Mouse (Mus musculus) embryonic facial prominence, embryonic 14.5 days (tissue): ENCODE results near the gene Zfyve28. TPM values are rescaled to one million over a fixed set of nuclear protein-coding genes. Genes with fewer than 3 reads are reported as not detected.
A peak's percentile ranks its signal among the peaks of the same experiment; 100 is the strongest.

Source experiments
- ATAC-seq: fragments of 200-750 bp; cut with Nextera tagmentation; 2 replicates; pipeline ENCODE4 v1.8.0; 2017; ENCODE audit warnings: low read depth, moderate number of reproducible peaks, moderate TSS enrichment
- DNase-seq: peaks from one replicate; pipeline ENCODE4 v3.0.0-alpha.2; 2015; ENCODE audit warnings: low spot score
- H3K27ac ChIP-seq: fragments of 300-500 bp; sonication (generic); replicated peaks from 2 replicates; pipeline ENCODE4 v1.5.1; 2014; ENCODE audit warnings: low read depth, mild to moderate bottlenecking, low read length, moderate library complexity
- H3K27me3 ChIP-seq: fragments of 300-500 bp; sonication (generic); replicated peaks from 2 replicates; pipeline ENCODE4 v1.6.1; 2014; ENCODE audit warnings: low read length; ENCODE audit not compliant: control insufficient read depth, insufficient read depth
- H3K36me3 ChIP-seq: fragments of 300-500 bp; sonication (generic); 2 replicates; pipeline ENCODE4 v1.6.1; 2014; ENCODE audit warnings: low read length, mixed read lengths; ENCODE audit not compliant: control insufficient read depth, insufficient read depth
- H3K4me1 ChIP-seq: fragments of 300-500 bp; sonication (generic); 2 replicates; pipeline ENCODE4 v1.6.1; 2014; ENCODE audit warnings: antibody characterized with exemption, low read length; ENCODE audit not compliant: control insufficient read depth, insufficient read depth
- H3K4me2 ChIP-seq: fragments of 300-500 bp; sonication (generic); 2 replicates; pipeline ENCODE4 v1.6.1; 2014; ENCODE audit warnings: low read depth, mild to moderate bottlenecking, low read length, moderate library complexity, mixed read lengths
- H3K4me3 ChIP-seq: fragments of 300-500 bp; sonication (generic); 2 replicates; pipeline ENCODE4 v1.5.1; 2014; ENCODE audit warnings: low read depth, mild to moderate bottlenecking, low read length
- H3K9ac ChIP-seq: fragments of 300-500 bp; sonication (generic); 2 replicates; pipeline ENCODE4 v1.6.1; 2014; ENCODE audit warnings: low read depth, mild to moderate bottlenecking, low read length, moderate library complexity, mixed read lengths
- H3K9me3 ChIP-seq: fragments of 300-500 bp; sonication (generic); 2 replicates; pipeline ENCODE4 v1.6.1; 2016; ENCODE audit warnings: low read length; ENCODE audit not compliant: control insufficient read depth
- WGBS: fragments of 180-500 bp; shearing (Covaris S2); extraction: QIAGEN DNeasy Blood & Tissue Kit; methylation state at CpG from one replicate; pipeline ENCODE4 v1.1.7; 2014; 5-methylcytosine and 5-hydroxymethylcytosine counted together
- polyA plus RNA-seq: library from polyadenylated mRNA; unstranded; fragments of >200 nt; fragmentation: Nextera tagmentation; extraction: Ambion mirVana; gene quantifications from 2 replicates; pipeline ENCODE4 v1.2.1, GENCODE M21; 2014

Zfyve28 gene
- polyA plus RNA-seq, 1 experiment from 2014 or later = 1.7 TPM

DNA sequence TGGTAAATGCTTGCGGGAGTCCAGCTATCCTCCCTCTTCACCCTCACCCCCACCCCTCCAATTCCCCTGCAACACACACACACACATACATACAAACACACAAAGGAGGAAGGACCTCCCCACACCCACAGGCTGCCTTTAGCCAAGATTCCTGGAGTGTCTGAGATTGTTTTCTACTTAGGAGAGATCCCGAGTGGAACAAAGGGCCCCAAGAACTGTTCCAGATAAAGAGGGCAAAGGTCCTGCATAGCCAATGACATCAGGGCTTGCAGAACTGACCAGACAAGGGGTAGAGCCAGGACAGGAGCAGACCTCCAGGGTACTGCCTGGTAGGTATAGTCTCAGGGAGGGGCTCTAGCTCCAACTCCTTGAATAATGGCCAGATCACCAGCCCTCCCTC lies 6.4 kb upstream of the Zfyve28 start:
- no peak overlapping the region for H3K9ac ChIP-seq
- H3K4me2 ChIP-seq = no peak overlapping the region
- no peaks in the 10 kb centered on the region for H3K9me3 ChIP-seq
- no peak overlapping the region for H3K27ac ChIP-seq
- H3K4me3 ChIP-seq = no peak overlapping the region
- no peak for ATAC-seq
- 43% methylated on average over 2 of the region's 2 CpGs for WGBS
- DNase-seq = no peak
- H3K27me3 ChIP-seq = peaks cover 1% of the 10 kb centered on the region; the same call in 1 of the 2 replicates
- H3K4me1 ChIP-seq = no peaks in the 10 kb centered on the region
- no peaks in the 10 kb centered on the region for H3K36me3 ChIP-seq

DNA sequence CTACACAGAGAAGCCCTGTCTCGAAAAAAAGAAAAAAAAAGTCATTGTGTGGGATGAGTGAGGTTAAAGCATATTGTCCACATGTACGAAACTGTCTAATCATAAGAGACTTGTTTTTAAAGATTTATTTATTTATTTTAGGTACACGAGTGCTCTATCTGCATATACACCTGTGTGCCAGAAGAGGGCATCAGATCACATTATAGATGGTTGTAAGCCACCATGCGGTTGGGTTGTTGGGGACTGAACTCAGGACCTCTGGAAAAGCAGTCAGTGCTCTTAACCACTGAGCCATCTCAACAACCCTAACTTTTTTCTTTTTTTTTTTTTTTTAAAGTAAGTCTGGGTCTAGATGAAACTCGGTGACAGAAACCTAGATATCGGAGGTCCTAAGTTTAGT lies 5.1 kb upstream of the Zfyve28 start:
- no peak overlapping the region for H3K4me3 ChIP-seq
- H3K36me3 ChIP-seq = no peaks in the 10 kb centered on the region
- no peaks in the 10 kb centered on the region for H3K9me3 ChIP-seq
- peaks cover 13% of the 10 kb centered on the region for H3K27me3 ChIP-seq
- no peak overlapping the region for H3K4me2 ChIP-seq
- H3K9ac ChIP-seq = no peak overlapping the region
- 72% methylated on average over 6 of the region's 6 CpGs for WGBS
- H3K4me1 ChIP-seq = no peaks in the 10 kb centered on the region
- H3K27ac ChIP-seq = no peak overlapping the region
- ATAC-seq (no peak), DNase-seq (no peak)

DNA sequence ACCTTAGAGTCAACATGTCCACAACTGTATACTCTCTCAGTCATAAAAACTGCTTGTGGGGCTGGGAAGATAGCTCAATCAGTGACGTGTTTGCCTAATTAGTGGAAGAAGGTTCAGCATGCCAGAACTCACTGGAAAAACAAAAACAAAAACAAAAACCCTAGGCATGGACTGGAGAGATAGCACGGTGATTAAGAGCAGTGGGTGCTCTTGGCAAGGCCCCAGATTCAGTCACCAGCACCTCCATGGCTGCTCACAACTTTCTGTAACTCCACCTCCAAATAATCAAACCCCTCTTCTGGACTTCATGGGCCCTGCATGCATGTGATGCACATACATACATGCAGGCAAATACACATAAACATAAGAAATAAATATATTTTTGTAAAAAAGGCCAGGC lies 1.0 kb upstream of the Zfyve28 start:
- Histone ChIP-seq H3K27me3 (peaks cover 51% of the 10 kb centered on the region), H3K9ac (no peak overlapping the region), H3K4me1 (peaks cover 18% of the 10 kb centered on the region), H3K27ac (no peak overlapping the region), H3K4me2 (no peak overlapping the region), H3K9me3 (no peaks in the 10 kb centered on the region), H3K4me3 (no peak overlapping the region), H3K36me3 (no peaks in the 10 kb centered on the region)
- 58% methylated on average over 2 of the region's 2 CpGs for WGBS
- ATAC-seq (no peak), DNase-seq (no peak)

DNA sequence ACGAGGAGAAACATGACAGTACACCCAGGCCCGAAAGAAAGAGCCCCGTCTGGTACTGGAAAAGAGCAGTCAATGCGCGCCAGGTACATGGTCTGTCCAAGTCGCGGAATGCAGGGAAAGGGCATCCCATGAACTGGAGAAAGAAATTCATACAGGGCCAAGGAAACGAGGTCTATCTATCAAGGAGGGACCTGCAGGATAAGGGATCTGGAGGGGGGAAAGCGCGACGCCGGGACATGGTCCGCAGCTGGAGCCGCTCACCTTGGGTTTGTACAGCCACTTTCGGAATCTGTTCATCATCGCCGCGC lies 457 bp downstream of the Zfyve28 start:
- WGBS = 2% methylated on average over 17 of the region's 18 CpGs
- Histone ChIP-seq H3K4me2 (peak overlapping the region; percentile 99), H3K9me3 (no peaks in the 10 kb centered on the region), H3K4me1 (peaks cover 18% of the 10 kb centered on the region), H3K9ac (peak overlapping the region; percentile 52), H3K36me3 (no peaks in the 10 kb centered on the region), H3K27me3 (peaks cover 52% of the 10 kb centered on the region), H3K27ac (no peak overlapping the region), H3K4me3 (peak overlapping the region; percentile 64)
- no peak for DNase-seq
- ATAC-seq = no peak

- Histone ChIP-seq H3K9me3 (no peaks in the 10 kb centered on the region), H3K4me3 (peak overlapping the region; percentile 64), H3K4me2 (peak overlapping the region; percentile 99), H3K9ac (no peak overlapping the region), H3K27me3 (peaks cover 52% of the 10 kb centered on the region), H3K27ac (no peak overlapping the region), H3K36me3 (no peaks in the 10 kb centered on the region), H3K4me1 (peaks cover 18% of the 10 kb centered on the region)
- DNase-seq (no peak), ATAC-seq (no peak)
- WGBS = 2% methylated on average over 54 of the region's 54 CpGs
Observed at GRCm38 (mm10) chr5:34287001-34287837, 1.0 kb downstream of the Zfyve28 start.

DNA sequence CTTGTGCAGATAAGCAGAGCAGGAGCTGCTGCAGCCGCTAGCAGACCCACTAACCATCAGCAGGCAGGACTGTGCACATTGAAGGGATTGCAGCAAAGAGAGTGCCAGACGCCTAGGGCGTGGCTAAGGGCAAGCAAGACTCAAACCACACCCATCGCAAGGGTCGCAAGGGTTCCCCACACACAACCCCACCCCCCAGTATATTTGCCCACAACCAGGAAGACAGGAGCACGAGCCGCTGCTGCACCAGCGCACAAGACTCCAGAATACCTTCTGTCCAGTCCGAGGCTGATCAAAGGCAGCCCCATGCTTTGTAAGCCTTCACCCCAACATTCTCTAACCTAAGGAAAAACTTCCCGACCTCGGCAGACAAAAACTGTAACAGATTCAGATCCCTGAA lies 1.7 kb downstream of the Zfyve28 start:
- DNase-seq = no peak
- peak overlapping the region; percentile 64 for H3K4me3 ChIP-seq
- WGBS = 1% methylated on average over 10 of the region's 11 CpGs

GRCm38 (mm10) chr5:34285285-34285684 lies 3.0 kb downstream of the Zfyve28 start:
- Histone ChIP-seq H3K4me3 (no peak overlapping the region), H3K27ac (no peak overlapping the region), H3K4me2 (no peak overlapping the region), H3K27me3 (peaks cover 52% of the 10 kb centered on the region), H3K9me3 (no peaks in the 10 kb centered on the region), H3K36me3 (no peaks in the 10 kb centered on the region), H3K4me1 (peaks cover 18% of the 10 kb centered on the region), H3K9ac (no peak overlapping the region)
- DNase-seq = no peak
- no peak for ATAC-seq
- WGBS = 83% methylated on average over 2 of the region's 2 CpGs

More for the DNA sequence above, 1.7 kb downstream of the Zfyve28 start:
- peaks cover 18% of the 10 kb centered on the region for H3K4me1 ChIP-seq
- H3K9me3 ChIP-seq = no peaks in the 10 kb centered on the region
- peak overlapping the region; percentile 99 for H3K4me2 ChIP-seq
- peaks cover 52% of the 10 kb centered on the region for H3K27me3 ChIP-seq
- no peak overlapping the region for H3K9ac ChIP-seq
- no peak for ATAC-seq
- no peak overlapping the region for H3K27ac ChIP-seq
- no peaks in the 10 kb centered on the region for H3K36me3 ChIP-seq

- no peaks in the 10 kb centered on the region for H3K9me3 ChIP-seq
- no peak overlapping the region for H3K4me2 ChIP-seq
- H3K9ac ChIP-seq = no peak overlapping the region
- H3K4me1 ChIP-seq = peaks cover 18% of the 10 kb centered on the region
- peaks cover 46% of the 10 kb centered on the region for H3K27me3 ChIP-seq
- no peak overlapping the region for H3K4me3 ChIP-seq
- no peak for DNase-seq
- H3K36me3 ChIP-seq = no peaks in the 10 kb centered on the region
- no peak for ATAC-seq
- WGBS = 32% methylated on average over 3 of the region's 3 CpGs
- no peak overlapping the region for H3K27ac ChIP-seq
Observed at GRCm38 (mm10) chr5:34284156-34284750, 4.0 kb downstream of the Zfyve28 start.

DNA sequence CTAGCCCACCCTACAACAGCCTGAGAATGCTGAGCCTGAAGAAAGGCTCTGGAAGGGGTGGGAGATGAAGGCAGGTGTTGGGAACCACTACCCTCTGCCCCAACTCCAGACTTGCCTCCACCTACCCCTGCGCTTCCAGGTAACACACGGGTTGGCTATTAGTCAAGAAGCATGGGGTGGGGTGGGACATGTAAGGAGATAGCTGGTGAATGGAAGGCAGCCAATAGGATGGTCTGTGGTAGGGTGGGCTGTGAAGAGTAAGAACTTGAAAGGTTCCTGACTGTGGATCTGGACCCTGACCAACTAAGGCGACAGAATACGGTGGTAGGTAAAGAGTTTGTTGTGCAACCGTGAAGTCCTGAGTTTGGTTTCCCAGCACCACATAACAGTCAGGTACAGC lies 4.9 kb downstream of the Zfyve28 start:
- WGBS = 88% methylated on average over 5 of the region's 5 CpGs
- peaks cover 18% of the 10 kb centered on the region for H3K4me1 ChIP-seq
- no peak overlapping the region for H3K4me2 ChIP-seq
- no peak overlapping the region for H3K4me3 ChIP-seq
- H3K36me3 ChIP-seq = no peaks in the 10 kb centered on the region
- no peak for ATAC-seq
- no peak for DNase-seq
- peaks cover 39% of the 10 kb centered on the region for H3K27me3 ChIP-seq
- no peak overlapping the region for H3K27ac ChIP-seq
- H3K9ac ChIP-seq = no peak overlapping the region
- H3K9me3 ChIP-seq = no peaks in the 10 kb centered on the region
